Mouse (Mus musculus) midbrain, embryonic 13.5 days (tissue): ENCODE results near the gene Ezh2. TPM values are rescaled to one million over a fixed set of nuclear protein-coding genes. Genes with fewer than 3 reads are reported as not detected.
"Not testable (repeated sequence)": the region's sequence is repeated elsewhere in the genome, so short reads cannot be mapped to it uniquely, and the experiment has no call there.

ENCODE experiments used
- ATAC-seq: fragments of 200-750 bp; cut with Nextera tagmentation; 2 replicates; pipeline ENCODE4 v1.8.0; 2017; ENCODE audit warnings: mild to moderate bottlenecking, moderate TSS enrichment, moderate library complexity
- H3K27ac ChIP-seq: fragments of 300-500 bp; sonication (generic); 2 replicates; pipeline ENCODE4 v1.5.1; 2015; ENCODE audit warnings: inconsistent platforms, mild to moderate bottlenecking, moderate library complexity
- H3K27me3 ChIP-seq: fragments of 300-500 bp; sonication (generic); 2 replicates; pipeline ENCODE4 v1.6.1; 2015; ENCODE audit warnings: mild to moderate bottlenecking, inconsistent platforms
- H3K36me3 ChIP-seq: fragments of 300-500 bp; sonication (generic); 2 replicates; pipeline ENCODE4 v1.6.1; 2015; ENCODE audit warnings: mild to moderate bottlenecking, inconsistent platforms
- H3K4me1 ChIP-seq: fragments of 300-500 bp; sonication (generic); replicated peaks from 2 replicates; pipeline ENCODE4 v1.6.1; 2015; ENCODE audit warnings: inconsistent platforms
- H3K4me2 ChIP-seq: fragments of 300-500 bp; sonication (generic); replicated peaks from 2 replicates; pipeline ENCODE4 v1.6.1; 2015; ENCODE audit warnings: moderate library complexity, mild to moderate bottlenecking, inconsistent platforms
- H3K4me3 ChIP-seq: fragments of 300-500 bp; sonication (generic); replicated peaks from 2 replicates; pipeline ENCODE4 v1.5.1; 2015; ENCODE audit warnings: mild to moderate bottlenecking, inconsistent platforms
- H3K9ac ChIP-seq: fragments of 300-500 bp; sonication (generic); replicated peaks from 2 replicates; pipeline ENCODE4 v1.6.1; 2015; ENCODE audit warnings: mild to moderate bottlenecking, inconsistent platforms
- H3K9me3 ChIP-seq: fragments of 300-500 bp; sonication (generic); 2 replicates; pipeline ENCODE4 v1.6.1; 2016; ENCODE audit warnings: mild to moderate bottlenecking, inconsistent platforms
- WGBS: fragments of 180-500 bp; shearing (Covaris S2); methylation state at CpG from one replicate; pipeline ENCODE4 v1.1.7; 2015; 5-methylcytosine and 5-hydroxymethylcytosine counted together
- polyA plus RNA-seq: library from polyadenylated mRNA; unstranded; fragments of >200 nt; fragmentation: Nextera tagmentation; extraction: Ambion mirVana; gene quantifications from 2 replicates; pipeline ENCODE4 v1.2.1, GENCODE M21; 2015

Gene Ezh2
- 150 and 153 TPM in 2 replicates for polyA plus RNA-seq

GRCm38 (mm10) chr6:47594926-47595623 is at the start of gene Ezh2:
Gene Ezh2, minus strand, starts transcription at chr6:47595341.
- ATAC-seq, result peak; percentile 99
- Histone ChIP-seq H3K4me1 (peaks cover 34% of the 10 kb centered on the region), H3K27me3 (no peaks in the 10 kb centered on the region), H3K9ac (peak within 1 kb of the TSS; percentile 95), H3K36me3 (no peaks in the 10 kb centered on the region), H3K4me3 (peak within 1 kb of the TSS; percentile 94), H3K9me3 (no peaks in the 10 kb centered on the region), H3K27ac (peak within 1 kb of the TSS; percentile 99), H3K4me2 (peak within 1 kb of the TSS; percentile 75)
- WGBS, result under 1% methylated on average over 65 of the region's 69 CpGs

- no peak for ATAC-seq
- no peaks in the 10 kb centered on the region for H3K27me3 ChIP-seq
- H3K36me3 ChIP-seq, result no peaks in the 10 kb centered on the region
- H3K27ac ChIP-seq, result no peak overlapping the region
- H3K9ac ChIP-seq, result no peak overlapping the region
- H3K4me3 ChIP-seq, result no peak overlapping the region
- no peaks in the 10 kb centered on the region for H3K4me1 ChIP-seq
- 74% methylated on average over 6 of the region's 6 CpGs for WGBS
- H3K9me3 ChIP-seq, result no peaks in the 10 kb centered on the region
- H3K4me2 ChIP-seq, result no peak overlapping the region
These were observed 41.5 kb upstream of the Ezh2 start for GRCm38 (mm10) chr6:47636527-47637076.

DNA sequence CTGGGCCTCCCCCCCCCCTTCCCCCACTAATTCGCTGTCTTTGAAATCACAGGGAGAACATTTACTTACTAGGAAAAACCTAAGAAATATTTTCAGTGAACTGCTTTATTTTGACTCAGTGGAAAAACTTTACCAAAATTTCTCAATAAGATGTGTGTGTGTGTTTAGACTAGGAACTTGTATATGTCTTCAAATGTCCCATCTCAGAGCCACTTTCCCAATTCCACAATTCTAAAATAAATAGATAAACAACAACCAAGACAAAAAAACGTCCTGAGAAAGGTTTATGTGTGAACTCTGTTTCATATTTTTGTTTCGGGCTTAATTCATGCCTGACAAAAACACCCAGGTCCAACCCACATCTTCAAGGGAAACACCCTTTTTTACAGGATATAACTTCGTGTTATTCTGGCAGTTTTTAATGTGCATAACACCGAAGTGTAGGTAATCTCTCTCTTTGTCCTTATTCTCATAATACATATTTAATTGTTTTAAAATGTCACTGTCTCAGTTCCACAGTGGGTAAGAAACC is 40.9 kb upstream of the Ezh2 start:
- Histone ChIP-seq H3K9me3 (no peaks in the 10 kb centered on the region), H3K4me2 (no peak overlapping the region), H3K9ac (no peak overlapping the region), H3K4me1 (no peaks in the 10 kb centered on the region), H3K36me3 (no peaks in the 10 kb centered on the region), H3K4me3 (no peak overlapping the region), H3K27me3 (no peaks in the 10 kb centered on the region), H3K27ac (no peak overlapping the region)
- WGBS, result 80% methylated on average over 5 of the region's 5 CpGs
- ATAC-seq, result no peak

GRCm38 (mm10) chr6:47635207-47635994 is 40.3 kb upstream of the Ezh2 start:
- H3K9me3 ChIP-seq, result no peaks in the 10 kb centered on the region
- no peaks in the 10 kb centered on the region for H3K4me1 ChIP-seq
- WGBS, result 77% methylated on average over 7 of the region's 7 CpGs
- no peak overlapping the region for H3K4me3 ChIP-seq
- no peak overlapping the region for H3K27ac ChIP-seq
- no peaks in the 10 kb centered on the region for H3K27me3 ChIP-seq
- no peak overlapping the region for H3K4me2 ChIP-seq
- no peak overlapping the region for H3K9ac ChIP-seq
- no peak for ATAC-seq
- no peaks in the 10 kb centered on the region for H3K36me3 ChIP-seq

- Histone ChIP-seq H3K27ac (no peak overlapping the region), H3K27me3 (no peaks in the 10 kb centered on the region), H3K4me2 (no peak overlapping the region), H3K4me3 (no peak overlapping the region), H3K4me1 (no peaks in the 10 kb centered on the region), H3K36me3 (no peaks in the 10 kb centered on the region), H3K9me3 (no peaks in the 10 kb centered on the region), H3K9ac (no peak overlapping the region)
- no peak for ATAC-seq
These were observed 38.3 kb upstream of the Ezh2 start for GRCm38 (mm10) chr6:47633467-47633866.

- not testable (repeated sequence) for H3K4me3 ChIP-seq, H3K9me3 ChIP-seq, ATAC-seq, H3K9ac ChIP-seq, H3K36me3 ChIP-seq, H3K4me1 ChIP-seq, H3K27me3 ChIP-seq, H3K4me2 ChIP-seq, H3K27ac ChIP-seq
- 78% methylated on average over 1 of the region's 1 CpGs for WGBS
These were observed 34.9 kb upstream of the Ezh2 start for GRCm38 (mm10) chr6:47630061-47630460.

- 70% methylated on average over 3 of the region's 3 CpGs for WGBS
These were observed 32.8 kb upstream of the Ezh2 start for GRCm38 (mm10) chr6:47627978-47628377.

GRCm38 (mm10) chr6:47626976-47627375 is 31.8 kb upstream of the Ezh2 start:
- not testable (repeated sequence) for H3K4me2 ChIP-seq, H3K9me3 ChIP-seq, H3K27me3 ChIP-seq, H3K27ac ChIP-seq, H3K4me3 ChIP-seq, H3K4me1 ChIP-seq, H3K9ac ChIP-seq, ATAC-seq, H3K36me3 ChIP-seq
- 84% methylated on average over 3 of the region's 3 CpGs for WGBS

More at GRCm38 (mm10) chr6:47627978-47628377, 32.8 kb upstream of the Ezh2 start:
- no peaks in the 10 kb centered on the region for H3K4me1 ChIP-seq
- no peaks in the 10 kb centered on the region for H3K36me3 ChIP-seq
- ATAC-seq, result no peak
- H3K4me2 ChIP-seq, result no peak overlapping the region
- no peaks in the 10 kb centered on the region for H3K27me3 ChIP-seq
- no peak overlapping the region for H3K4me3 ChIP-seq
- H3K9me3 ChIP-seq, result no peaks in the 10 kb centered on the region
- H3K27ac ChIP-seq, result no peak overlapping the region
- no peak overlapping the region for H3K9ac ChIP-seq

DNA sequence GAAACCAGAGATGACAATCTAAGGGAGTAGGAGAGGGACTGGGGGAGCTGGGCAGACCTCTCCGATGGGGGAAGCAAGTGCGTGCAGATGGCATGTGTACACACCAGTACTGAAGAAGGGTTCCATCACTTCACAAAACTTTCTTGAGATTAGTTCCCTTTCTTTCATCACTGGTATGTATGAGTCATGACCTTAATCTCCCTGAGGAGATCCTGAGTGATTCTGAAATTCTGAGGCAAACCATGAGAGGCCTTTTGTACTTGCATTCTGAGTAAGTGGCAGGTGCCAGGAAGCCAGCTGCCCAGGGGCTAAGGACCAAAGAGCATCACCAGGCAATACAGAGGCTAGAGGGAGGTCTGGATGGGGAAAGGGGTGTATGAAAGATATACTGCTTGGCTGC is 25.9 kb upstream of the Ezh2 start:
- H3K4me2 ChIP-seq, result no peak overlapping the region
- no peaks in the 10 kb centered on the region for H3K4me1 ChIP-seq
- H3K27ac ChIP-seq, result no peak overlapping the region
- H3K4me3 ChIP-seq, result no peak overlapping the region
- no peaks in the 10 kb centered on the region for H3K9me3 ChIP-seq
- H3K36me3 ChIP-seq, result no peaks in the 10 kb centered on the region
- H3K27me3 ChIP-seq, result no peaks in the 10 kb centered on the region
- no peak overlapping the region for H3K9ac ChIP-seq
- no peak for ATAC-seq
- WGBS, result 78% methylated on average over 2 of the region's 2 CpGs

- H3K36me3 ChIP-seq, H3K27me3 ChIP-seq, ATAC-seq, H3K4me2 ChIP-seq, H3K27ac ChIP-seq, H3K4me1 ChIP-seq, H3K9ac ChIP-seq, H3K9me3 ChIP-seq, H3K4me3 ChIP-seq: not testable (repeated sequence)
- WGBS, result 65% methylated on average over 5 of the region's 5 CpGs
These were observed 13.2 kb upstream of the Ezh2 start for GRCm38 (mm10) chr6:47608306-47608705.

GRCm38 (mm10) chr6:47601931-47602330 is 6.8 kb upstream of the Ezh2 start:
- H3K9ac ChIP-seq, result no peak overlapping the region
- no peak overlapping the region for H3K4me2 ChIP-seq
- no peaks in the 10 kb centered on the region for H3K27me3 ChIP-seq
- no peak overlapping the region for H3K4me3 ChIP-seq
- 77% methylated on average over 1 of the region's 1 CpGs for WGBS
- H3K4me1 ChIP-seq, result no peaks in the 10 kb centered on the region
- no peaks in the 10 kb centered on the region for H3K9me3 ChIP-seq
- no peaks in the 10 kb centered on the region for H3K36me3 ChIP-seq
- no peak for ATAC-seq
- H3K27ac ChIP-seq, result no peak overlapping the region

DNA sequence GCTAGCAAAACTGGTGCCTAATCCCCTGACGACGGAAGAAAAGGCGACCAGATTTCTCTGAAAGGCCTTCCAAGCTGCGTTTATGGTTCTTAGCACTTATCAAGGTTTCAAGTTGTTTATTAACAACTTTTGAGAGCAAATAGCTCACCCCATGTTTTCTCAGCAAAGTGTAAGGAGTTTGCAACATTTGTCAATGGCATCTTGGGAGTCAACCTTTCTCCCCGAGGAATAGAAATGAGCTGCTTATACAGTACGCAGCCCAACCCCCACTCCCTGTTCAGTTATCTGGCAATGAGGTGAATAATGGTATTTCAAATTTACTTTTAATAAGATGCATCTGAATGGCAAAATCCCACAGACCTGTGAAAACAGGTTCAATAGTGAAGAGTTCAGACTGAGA is 555 bp upstream of the Ezh2 start:
- Histone ChIP-seq H3K27ac (peak overlapping the region; percentile 99), H3K4me1 (peaks cover 28% of the 10 kb centered on the region), H3K4me3 (peak overlapping the region; percentile 94), H3K9me3 (no peaks in the 10 kb centered on the region), H3K9ac (peak overlapping the region; percentile 84), H3K27me3 (no peaks in the 10 kb centered on the region), H3K36me3 (no peaks in the 10 kb centered on the region), H3K4me2 (peak overlapping the region; percentile 75)
- WGBS, result 3% methylated on average over 6 of the region's 6 CpGs
- no peak for ATAC-seq
